Mouse (Mus musculus) cerebellum, postnatal 14 days (tissue): ENCODE measurements around the gene Wipf2.
"Not testable (repeated sequence)": the region's sequence is repeated elsewhere in the genome, so short reads cannot be mapped to it uniquely, and the experiment has no call there.

Source experiments
- DNase-seq, 2 experiments: peaks; one replicate each; pipeline ENCODE4 v3.0.0; 2021; ENCODE audit warnings: mixed read lengths in 2 of 2

Gene Wipf2

GRCm38 (mm10) chr11:98933151-98933550 is 69.7 kb downstream of the Wipf2 start:
- peak; percentile 79 to 84 for DNase-seq

GRCm38 (mm10) chr11:98933847-98934246 is 70.4 kb downstream of the Wipf2 start:
- not testable (repeated sequence) for DNase-seq

GRCm38 (mm10) chr11:98934367-98934766 is 70.9 kb downstream of the Wipf2 start:
- no peak for DNase-seq

- no peak for DNase-seq
Measured at GRCm38 (mm10) chr11:98935123-98935522, 71.7 kb downstream of the Wipf2 start.

- DNase-seq, result peak; percentile 18 to 32
Measured at GRCm38 (mm10) chr11:98936170-98936569, 72.7 kb downstream of the Wipf2 start.

GRCm38 (mm10) chr11:98936606-98937409 is 73.4 kb downstream of the Wipf2 start:
- DNase-seq, result peak; percentile 16 to 30

GRCm38 (mm10) chr11:98937410-98937913 is 74.0 kb downstream of the Wipf2 start:
- DNase-seq, result peak; percentile 77 to 78

GRCm38 (mm10) chr11:98937914-98938694 is 74.7 kb downstream of the Wipf2 start:
- peak in 1 of 2 experiments; percentile 35 for DNase-seq

- DNase-seq, result peak in 1 of 2 experiments; percentile 40
Measured at GRCm38 (mm10) chr11:98938701-98939083, 75.3 kb downstream of the Wipf2 start.

GRCm38 (mm10) chr11:98939084-98939952 is 75.9 kb downstream of the Wipf2 start:
- DNase-seq, result peak in 1 of 2 experiments; percentile 28

GRCm38 (mm10) chr11:98939953-98940641 is 76.7 kb downstream of the Wipf2 start:
- peak in 1 of 2 experiments; percentile 43 for DNase-seq

- DNase-seq, result peak; percentile 54 to 55
Measured at GRCm38 (mm10) chr11:98940776-98941175, 77.3 kb downstream of the Wipf2 start.

GRCm38 (mm10) chr11:98941341-98941825 is 77.9 kb downstream of the Wipf2 start:
- peak; percentile 92 to 93 for DNase-seq

GRCm38 (mm10) chr11:98941826-98942550 is 78.5 kb downstream of the Wipf2 start:
- peak in 1 of 2 experiments; percentile 54 for DNase-seq

GRCm38 (mm10) chr11:98942555-98942922 is 79.1 kb downstream of the Wipf2 start:
- DNase-seq, result no peak

- DNase-seq, result no peak
Measured at GRCm38 (mm10) chr11:98942923-98943641, 79.6 kb downstream of the Wipf2 start.

GRCm38 (mm10) chr11:98943741-98944461 is 80.5 kb downstream of the Wipf2 start:
- no peak for DNase-seq

- DNase-seq, result no peak
Measured at GRCm38 (mm10) chr11:98944897-98945604, 81.6 kb downstream of the Wipf2 start.

GRCm38 (mm10) chr11:98945605-98945977 is 82.2 kb downstream of the Wipf2 start:
- no peak for DNase-seq
